Mouse (Mus musculus): ENCODE measurements around the gene Gjb4.

Gene Gjb4

GRCm38 (mm10) chr4:127349560-127350300 is 4.2 kb downstream of the Gjb4 start:
- DNase-seq = no peak

DNA sequence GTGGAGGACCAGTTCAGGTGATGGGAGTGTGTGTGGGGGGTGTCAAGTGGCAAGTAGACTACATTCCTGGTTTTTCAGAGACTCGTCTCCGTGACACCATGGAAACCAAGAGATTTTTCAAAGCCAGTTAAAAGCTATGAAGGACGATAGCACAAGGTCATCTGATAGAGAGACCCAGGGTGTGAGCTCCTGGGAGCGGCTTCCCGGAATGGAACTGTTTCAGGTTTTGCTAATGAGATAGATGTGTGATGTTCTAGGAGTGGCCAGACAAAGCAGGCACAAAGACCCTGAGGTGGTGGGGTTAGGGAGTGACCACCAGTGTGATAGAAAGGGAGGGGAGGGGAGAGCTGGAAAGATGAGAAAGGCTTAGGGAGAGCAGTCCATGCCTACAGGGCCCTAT is 8.9 kb downstream of the Gjb4 start:
- DNase-seq = no peak

DNA sequence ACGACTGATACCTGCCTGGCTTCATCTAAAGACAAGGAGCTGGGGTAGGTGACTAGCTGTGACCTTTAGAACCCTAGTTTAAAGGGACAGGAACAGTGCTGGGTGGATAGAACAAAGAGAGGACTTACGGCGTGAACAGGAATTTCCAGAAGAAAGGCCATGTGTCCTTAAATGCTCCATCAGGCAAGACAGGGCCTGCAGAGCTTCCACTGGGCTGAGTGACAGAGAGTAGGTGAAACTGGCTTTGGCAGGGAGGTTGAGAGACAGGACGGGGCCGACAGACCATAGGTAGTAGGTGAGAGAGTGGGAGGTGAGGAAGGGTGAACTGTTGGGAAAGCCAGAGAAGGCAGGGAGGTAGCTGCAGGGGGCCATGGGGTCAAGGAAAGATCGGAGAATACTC is 12.5 kb downstream of the Gjb4 start:
- DNase-seq = no peak

GRCm38 (mm10) chr4:127337668-127338067 is 16.2 kb downstream of the Gjb4 start:
- DNase-seq = no peak

DNA sequence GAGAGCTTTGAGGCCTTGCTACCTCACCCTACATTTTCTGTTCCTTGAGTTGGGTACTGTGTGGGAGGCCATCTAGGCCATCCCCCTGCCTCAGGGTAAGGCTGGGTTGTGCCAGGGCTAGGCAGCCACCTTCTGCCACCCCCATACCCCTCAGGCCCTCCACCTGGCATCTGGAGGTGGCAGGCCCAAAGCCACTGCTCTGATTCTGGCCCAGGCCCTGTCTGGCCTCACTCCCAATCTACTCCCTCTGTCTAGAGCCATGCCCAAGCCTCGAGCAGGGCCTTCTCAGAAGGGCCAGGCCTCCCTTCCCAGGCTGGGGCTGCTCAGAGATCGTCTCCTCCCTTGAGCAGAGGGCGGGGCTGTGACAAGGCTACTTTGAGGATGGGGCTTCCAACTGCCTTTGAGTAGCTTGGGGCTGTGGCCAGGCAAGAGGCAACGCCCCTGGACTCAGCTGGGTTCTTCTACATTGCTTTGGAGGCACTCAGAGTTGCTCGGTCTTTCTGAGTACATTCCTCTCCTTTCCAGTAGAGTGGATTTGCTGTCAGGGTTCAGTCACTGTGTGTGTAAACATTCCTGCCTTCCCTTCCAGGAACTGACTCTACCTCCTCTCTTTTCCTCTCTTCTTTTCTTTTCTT is 18.9 kb downstream of the Gjb4 start:
- DNase-seq = no peak

- no peak for DNase-seq
Measured at GRCm38 (mm10) chr4:127331171-127331570, 22.7 kb downstream of the Gjb4 start.

DNA sequence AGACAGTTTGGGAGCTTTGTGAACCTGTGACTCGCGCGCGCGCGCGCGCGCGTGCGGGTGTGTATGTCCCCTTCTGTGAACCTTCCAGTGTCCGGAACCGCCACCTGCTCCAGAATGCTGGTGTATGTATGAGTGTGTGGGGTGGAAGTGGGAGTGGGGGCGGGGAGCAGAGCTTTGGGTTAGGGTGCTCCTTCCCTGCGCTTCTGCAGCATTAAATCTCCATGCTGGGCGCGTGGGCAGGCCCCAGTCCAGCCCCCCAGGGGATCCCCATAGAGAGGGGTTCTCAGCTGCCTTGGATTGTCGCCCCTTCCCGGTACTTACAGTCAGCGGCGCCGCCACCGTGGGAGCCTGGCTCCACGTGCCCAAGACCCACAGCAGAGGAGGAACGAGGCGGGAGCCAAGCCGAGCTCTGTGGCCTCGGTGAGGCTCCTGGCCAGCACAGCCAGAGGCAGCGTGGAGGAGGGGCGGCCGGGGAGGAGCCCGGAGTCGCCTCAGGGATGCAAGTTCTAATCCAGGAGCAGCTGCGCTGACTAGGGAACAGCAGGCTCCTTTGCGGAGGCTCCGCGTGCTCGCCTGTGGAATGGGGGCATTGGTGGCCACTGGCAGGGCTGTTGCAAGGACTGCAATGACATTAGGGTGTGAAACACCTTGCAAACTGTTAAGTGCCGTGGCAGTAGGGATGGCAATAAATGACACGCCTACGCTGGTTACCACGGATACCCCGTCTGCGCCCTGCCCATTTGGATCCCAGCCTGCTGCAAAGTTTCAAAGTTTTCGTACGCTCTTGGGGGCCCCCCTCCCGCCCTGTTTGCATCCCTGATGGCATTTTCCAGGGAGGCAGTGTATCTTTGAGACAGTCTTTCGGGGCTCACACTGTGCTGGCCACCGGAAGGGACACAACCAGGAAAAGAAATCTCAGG is 23.4 kb downstream of the Gjb4 start, which contains the start of gene Gjb3:
Gjb3 (minus strand) TSS at position 664 of the 920 bp plus-strand sequence.
- no peak for DNase-seq

GRCm38 (mm10) chr4:127329751-127330150 is 24.1 kb downstream of the Gjb4 start:
- DNase-seq = no peak

DNA sequence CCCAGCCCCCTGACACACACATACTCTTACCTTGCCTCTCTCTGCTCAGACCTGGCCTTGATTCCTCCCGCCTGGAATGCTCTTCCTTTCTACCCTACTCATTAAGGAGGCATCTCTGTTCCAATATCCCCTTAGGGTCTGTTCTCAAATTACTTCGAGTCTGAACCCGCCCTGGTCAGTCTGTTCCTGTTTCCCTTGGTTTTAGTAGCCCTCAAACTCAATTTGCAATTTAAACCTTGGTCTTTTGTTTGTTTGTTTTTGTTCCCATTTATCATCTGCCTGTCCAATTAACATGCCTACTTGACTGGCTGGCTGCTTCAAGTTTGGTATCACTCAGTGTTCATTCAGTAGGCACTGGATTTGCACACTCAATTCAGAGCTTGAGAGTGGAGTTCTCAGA is 24.8 kb downstream of the Gjb4 start:
- no peak for DNase-seq

DNA sequence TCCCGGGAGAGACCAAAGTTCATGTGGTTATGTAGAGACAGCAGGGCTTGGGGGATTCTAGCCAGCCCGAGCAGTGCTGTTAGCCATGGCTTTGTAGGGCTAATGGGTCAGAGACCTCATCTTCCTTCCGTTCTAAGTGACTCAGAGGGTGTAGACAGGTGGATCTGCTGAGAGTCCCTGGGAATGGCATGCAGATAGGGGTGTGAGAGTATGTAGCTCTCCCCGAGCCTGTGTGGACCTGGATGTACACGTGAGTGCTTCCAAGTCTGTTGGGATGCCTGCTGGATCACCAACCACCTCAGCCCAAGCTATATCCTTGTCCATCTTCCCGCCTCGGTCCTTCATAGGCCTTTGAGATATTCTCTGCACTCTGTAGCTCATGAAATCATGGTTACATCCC is 25.5 kb downstream of the Gjb4 start:
- no peak for DNase-seq

DNA sequence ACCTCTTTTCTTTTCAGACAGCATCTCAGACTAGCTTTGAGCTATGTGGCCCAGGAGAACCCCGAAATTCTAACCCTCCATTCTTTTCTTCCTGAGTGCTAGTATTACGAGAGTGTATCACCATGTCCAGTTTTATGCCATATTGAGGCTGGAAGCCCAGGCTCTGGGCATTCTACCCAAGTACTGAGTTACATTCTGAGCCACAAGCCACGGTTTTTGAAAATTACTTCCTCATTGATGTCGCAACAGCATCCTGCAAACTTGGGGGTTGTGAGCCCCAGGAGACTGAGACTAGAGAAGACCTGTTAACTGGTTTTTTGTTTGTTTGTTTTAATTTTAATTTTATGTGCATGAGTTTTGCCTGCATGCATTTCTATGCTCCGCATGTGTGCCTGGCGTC is 26.1 kb downstream of the Gjb4 start:
- DNase-seq = no peak

DNA sequence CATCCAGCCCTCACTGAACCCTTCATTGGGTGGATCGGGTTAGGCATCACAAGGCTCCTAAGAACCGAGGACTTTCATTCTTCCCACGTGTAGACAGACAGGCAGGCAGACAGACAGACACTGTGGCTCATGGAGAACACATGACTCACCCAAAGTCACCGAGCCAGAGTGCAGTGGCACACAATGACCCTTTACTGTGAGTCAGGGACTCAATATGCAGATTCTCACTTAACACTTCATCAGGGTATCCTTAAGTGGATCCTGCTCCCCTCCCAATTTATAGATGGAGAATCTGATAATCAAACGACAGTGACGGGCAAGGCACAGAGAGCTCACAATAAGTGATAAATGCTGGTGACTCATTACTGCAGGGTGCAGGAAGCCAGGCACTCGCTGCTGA is 26.6 kb downstream of the Gjb4 start:
- no peak for DNase-seq

DNA sequence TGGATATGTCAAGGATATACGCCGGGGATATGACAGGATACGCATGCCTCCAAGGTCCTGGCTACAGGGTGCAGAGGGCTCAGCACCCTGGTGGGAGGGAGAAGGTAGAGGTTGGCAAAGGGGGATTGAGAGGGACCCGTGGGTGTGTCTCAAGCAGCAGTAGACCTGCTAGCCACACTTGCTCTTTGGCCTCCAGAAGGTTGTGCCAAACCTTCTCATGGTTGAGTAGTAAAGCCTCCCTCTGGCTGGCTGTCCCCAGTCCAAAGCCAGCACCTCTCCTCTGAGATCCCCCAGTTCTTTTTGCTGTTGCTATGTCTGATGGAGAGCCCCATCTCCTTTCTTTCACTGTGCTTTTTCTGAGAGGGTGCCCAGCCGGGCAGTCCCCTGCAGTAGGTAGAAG is 28.6 kb downstream of the Gjb4 start:
- DNase-seq = no peak

DNA sequence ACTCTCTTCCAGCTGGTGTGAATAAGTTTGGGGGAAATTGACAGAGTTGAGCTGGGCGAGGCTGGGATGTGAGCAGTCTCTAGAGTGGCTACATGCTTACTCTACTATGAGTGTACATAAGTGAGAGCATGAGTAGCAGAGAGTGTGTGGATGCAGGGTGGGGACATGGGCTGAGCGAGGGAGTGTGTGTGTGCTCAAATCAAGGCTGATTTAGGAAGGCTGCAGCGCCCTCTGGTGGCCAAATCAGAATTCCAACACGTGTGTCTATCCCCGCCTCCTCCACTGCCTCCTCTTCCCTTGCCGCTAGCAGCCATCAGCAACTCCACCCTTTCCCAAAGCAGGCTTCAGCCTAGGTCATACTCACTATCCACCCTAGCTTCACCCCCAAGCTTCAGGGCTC is 29.1 kb downstream of the Gjb4 start:
- DNase-seq = peak in 1 of 2 experiments; percentile 64

GRCm38 (mm10) chr4:127324296-127324695 is 29.6 kb downstream of the Gjb4 start:
- no peak for DNase-seq

DNA sequence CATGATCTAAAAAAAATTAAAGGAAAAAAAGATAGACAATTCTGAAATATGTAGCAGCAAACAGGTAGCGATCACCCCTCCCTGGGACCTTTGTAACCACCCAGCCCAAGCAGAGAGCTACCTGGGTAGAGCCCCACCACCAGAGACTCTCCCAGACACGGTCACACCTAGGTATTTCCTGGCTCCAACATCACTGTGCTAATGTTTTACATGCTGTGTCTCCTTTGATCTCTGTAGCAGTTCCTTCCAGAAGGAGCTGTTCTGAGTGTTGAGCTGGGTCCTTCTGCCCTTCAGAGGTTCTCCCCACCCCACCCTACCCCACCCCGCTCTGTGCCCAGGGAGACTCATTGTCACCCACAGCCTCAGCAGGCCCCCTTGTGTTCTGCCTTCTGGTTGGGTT is 30.2 kb downstream of the Gjb4 start:
- no peak for DNase-seq

- peak in 1 of 2 experiments; percentile 55 for DNase-seq
Measured at GRCm38 (mm10) chr4:127319613-127320012, 34.3 kb downstream of the Gjb4 start.

DNA sequence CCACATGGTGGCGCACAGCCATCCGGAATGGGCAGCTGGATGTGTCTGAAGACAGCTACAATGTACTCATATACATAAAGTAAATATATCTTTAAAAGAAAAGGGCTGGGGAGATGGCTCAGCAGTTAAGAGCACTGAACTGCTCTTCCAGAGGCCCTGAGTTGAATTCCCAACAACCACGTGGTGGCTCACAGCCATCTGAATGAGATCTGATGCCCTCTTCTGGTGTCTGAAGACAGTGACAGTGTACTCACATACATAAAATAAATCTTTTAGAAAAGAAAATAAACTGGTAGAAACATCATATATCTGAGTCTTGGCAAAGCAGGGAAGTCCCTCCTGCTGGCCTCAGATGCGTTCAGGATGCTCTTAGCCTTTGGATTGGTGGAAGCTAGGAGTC is 36.7 kb downstream of the Gjb4 start:
- no peak for DNase-seq

- DNase-seq = no peak
Measured at GRCm38 (mm10) chr4:127315753-127316152, 38.1 kb downstream of the Gjb4 start.

DNA sequence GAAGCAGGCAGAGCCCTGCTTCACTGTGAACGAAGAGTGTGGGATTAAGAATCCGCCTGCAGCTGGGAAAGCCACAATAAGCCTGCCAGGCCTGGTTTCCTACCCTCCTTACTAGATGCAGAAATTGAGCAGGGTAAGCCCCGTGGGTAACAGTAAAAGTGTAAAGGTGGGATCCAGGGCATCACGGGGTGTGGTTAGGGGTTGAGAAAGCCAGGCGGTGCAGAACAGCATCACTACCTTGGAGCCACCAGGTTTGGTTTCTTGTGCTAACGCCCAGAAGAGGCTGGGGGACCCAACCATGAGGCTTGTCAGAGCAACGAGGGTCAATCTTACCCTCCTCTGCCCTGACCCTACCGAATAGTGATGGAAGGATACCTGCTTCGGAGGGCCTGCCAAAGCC is 39.3 kb downstream of the Gjb4 start:
- no peak for DNase-seq

- DNase-seq = peak; percentile 21 to 45
Measured at GRCm38 (mm10) chr4:127313861-127314260, 40.0 kb downstream of the Gjb4 start, which contains the start of gene Gja4. Gja4 (minus strand) TSS chr4:127314039.

DNA sequence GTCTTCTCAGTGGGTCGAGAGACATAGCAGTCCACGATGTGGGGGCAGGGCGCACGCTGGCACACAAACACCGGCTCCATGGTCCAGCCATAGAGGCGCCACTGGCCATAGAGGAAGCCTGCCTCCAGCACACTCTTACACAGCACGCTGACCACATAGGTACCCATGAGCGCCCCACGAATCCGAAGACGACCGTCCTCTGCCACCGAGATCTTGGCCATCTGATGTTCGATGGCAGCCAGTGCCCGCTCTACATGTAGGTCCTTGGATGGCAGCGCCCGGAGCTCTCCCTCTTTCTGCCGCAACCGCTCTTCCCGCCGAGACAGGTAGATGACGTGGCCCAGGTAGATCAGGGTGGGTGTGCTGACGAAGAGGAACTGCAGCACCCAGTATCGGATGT is 41.5 kb downstream of the Gjb4 start:
- DNase-seq = no peak

- DNase-seq = no peak
Measured at GRCm38 (mm10) chr4:127311561-127311960, 42.3 kb downstream of the Gjb4 start.
